Mouse (Mus musculus): ENCODE results near the gene Ifitm5. TPM values are rescaled to one million over a fixed set of nuclear protein-coding genes. Genes with fewer than 3 reads are reported as not detected.
A peak's percentile ranks its signal among the peaks of the same experiment; 100 is the strongest.

Ifitm5 gene
- polyA plus RNA-seq, 1 experiment: 7.3 TPM

DNA sequence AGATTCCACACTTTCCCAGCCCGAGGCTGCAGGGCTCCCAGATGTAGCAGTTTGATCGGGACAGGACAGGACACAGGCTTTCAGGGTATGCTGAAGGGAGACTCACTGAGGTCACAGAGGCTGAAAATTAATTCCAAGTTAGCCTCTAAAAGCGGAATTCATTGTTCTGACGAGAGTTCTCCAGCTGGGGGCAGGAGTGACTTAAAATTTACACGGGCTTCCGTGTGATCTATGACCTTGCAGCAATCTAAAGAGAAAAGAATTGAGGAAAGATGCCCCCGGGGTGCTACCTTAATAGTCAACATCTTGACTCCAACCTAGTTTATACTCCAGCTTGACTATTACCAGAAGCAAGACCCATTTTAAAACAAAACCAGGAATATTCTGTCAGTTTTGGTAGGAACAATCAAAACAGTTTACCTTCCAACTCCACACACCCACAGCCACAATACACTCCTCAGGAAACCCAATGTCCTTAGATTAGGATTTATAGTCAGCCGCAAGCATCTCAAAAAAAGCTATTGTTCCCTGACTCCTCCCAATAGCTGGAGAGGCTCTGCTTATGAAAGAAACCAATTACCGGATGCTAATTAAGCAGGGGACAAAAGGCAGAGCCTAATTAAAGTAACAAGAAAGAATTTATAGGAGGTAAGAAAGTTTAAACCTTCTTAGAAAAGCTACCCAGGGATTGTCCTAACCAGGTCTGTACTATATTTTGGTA is 9.2 kb upstream of the Ifitm5 start:
- peak; percentile 76 for DNase-seq (ENCODE audit: low read depth)
- TF ChIP-seq POLR2A (IDR thresholded peaks at IDR 0.05; ENCODE audit: borderline replicate concordance, extremely low read depth, insufficient read depth, insufficient read length, poor library complexity, severe bottlenecking) (no peak), CTCF (IDR thresholded peaks at IDR 0.05; ENCODE audit: borderline replicate concordance, extremely low read depth, insufficient read depth, insufficient read length) (peak; percentile 33; the same call in 1 of the 2 replicates)

GRCm38 (mm10) chr7:140956556-140956869 is 6.4 kb upstream of the Ifitm5 start:
- no peak for DNase-seq (ENCODE audit: low read depth)

GRCm38 (mm10) chr7:140955758-140956555 is 5.9 kb upstream of the Ifitm5 start, which contains the start of the genes Gm45717 and Ifitm2:
Gene Gm45717 (minus strand): TSS chr7:140955937.
Gene Ifitm2 (minus strand): TSS chr7:140955987.
- DNase-seq (ENCODE audit: low read depth): peak; percentile 82
- no peak for TF ChIP-seq CTCF (IDR thresholded peaks at IDR 0.05; ENCODE audit: borderline replicate concordance, extremely low read depth, insufficient read depth, insufficient read length)
- no peak for TF ChIP-seq POLR2A (IDR thresholded peaks at IDR 0.05; ENCODE audit: borderline replicate concordance, extremely low read depth, insufficient read depth, insufficient read length, poor library complexity, severe bottlenecking)

More at GRCm38 (mm10) chr7:140956556-140956869, 6.4 kb upstream of the Ifitm5 start:
- TF ChIP-seq CTCF (IDR thresholded peaks at IDR 0.05; ENCODE audit: borderline replicate concordance, extremely low read depth, insufficient read depth, insufficient read length) (no peak), POLR2A (IDR thresholded peaks at IDR 0.05; ENCODE audit: borderline replicate concordance, extremely low read depth, insufficient read depth, insufficient read length, poor library complexity, severe bottlenecking) (no peak)

- peak; percentile 27 for DNase-seq (ENCODE audit: low read depth)
- TF ChIP-seq POLR2A (IDR thresholded peaks at IDR 0.05; ENCODE audit: borderline replicate concordance, extremely low read depth, insufficient read depth, insufficient read length, poor library complexity, severe bottlenecking): no peak
- TF ChIP-seq CTCF (IDR thresholded peaks at IDR 0.05; ENCODE audit: borderline replicate concordance, extremely low read depth, insufficient read depth, insufficient read length): no peak
Observed at GRCm38 (mm10) chr7:140955342-140955741, 5.3 kb upstream of the Ifitm5 start.

GRCm38 (mm10) chr7:140954733-140955071 is 4.6 kb upstream of the Ifitm5 start:
- TF ChIP-seq CTCF (IDR thresholded peaks at IDR 0.05; ENCODE audit: borderline replicate concordance, extremely low read depth, insufficient read depth, insufficient read length): no peak
- TF ChIP-seq POLR2A (IDR thresholded peaks at IDR 0.05; ENCODE audit: borderline replicate concordance, extremely low read depth, insufficient read depth, insufficient read length, poor library complexity, severe bottlenecking): no peak
- DNase-seq (ENCODE audit: low read depth): no peak

GRCm38 (mm10) chr7:140953800-140954732 is 4.0 kb upstream of the Ifitm5 start:
- TF ChIP-seq POLR2A (IDR thresholded peaks at IDR 0.05; ENCODE audit: borderline replicate concordance, extremely low read depth, insufficient read depth, insufficient read length, poor library complexity, severe bottlenecking): no peak
- DNase-seq (ENCODE audit: low read depth): no peak

DNA sequence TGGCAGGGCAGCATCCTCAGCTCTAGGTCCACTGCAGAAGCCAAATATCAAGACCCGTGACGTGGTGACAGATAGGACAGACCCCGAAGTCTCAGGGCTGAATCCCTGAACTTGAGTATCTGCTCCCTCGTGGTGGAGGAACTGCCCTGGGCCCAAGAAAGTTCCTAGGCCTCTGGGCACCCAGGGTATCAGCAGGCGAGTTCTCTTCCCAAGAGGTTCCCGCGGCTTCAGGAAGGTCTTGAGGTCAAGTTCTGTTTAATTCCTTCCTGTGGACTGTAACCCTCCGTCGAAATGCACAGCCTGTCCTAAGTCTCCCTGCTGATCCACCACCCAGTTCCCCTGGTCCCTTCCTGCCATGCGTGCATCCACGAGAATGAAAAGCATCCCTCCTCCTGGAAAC is 3.0 kb upstream of the Ifitm5 start:
- TF ChIP-seq POLR2A (IDR thresholded peaks at IDR 0.05; ENCODE audit: borderline replicate concordance, extremely low read depth, insufficient read depth, insufficient read length, poor library complexity, severe bottlenecking) (no peak), CTCF (IDR thresholded peaks at IDR 0.05; ENCODE audit: borderline replicate concordance, extremely low read depth, insufficient read depth, insufficient read length) (no peak)

GRCm38 (mm10) chr7:140952441-140952840 is 2.4 kb upstream of the Ifitm5 start:
- no peak for TF ChIP-seq POLR2A (IDR thresholded peaks at IDR 0.05; ENCODE audit: borderline replicate concordance, extremely low read depth, insufficient read depth, insufficient read length, poor library complexity, severe bottlenecking)
- TF ChIP-seq CTCF (IDR thresholded peaks at IDR 0.05; ENCODE audit: borderline replicate concordance, extremely low read depth, insufficient read depth, insufficient read length): no peak
- no peak for DNase-seq (ENCODE audit: low read depth)

More for the DNA sequence above, 3.0 kb upstream of the Ifitm5 start:
- no peak for DNase-seq (ENCODE audit: low read depth)

GRCm38 (mm10) chr7:140951765-140952164 is 1.7 kb upstream of the Ifitm5 start:
- no peak for TF ChIP-seq CTCF (IDR thresholded peaks at IDR 0.05; ENCODE audit: borderline replicate concordance, extremely low read depth, insufficient read depth, insufficient read length)
- DNase-seq (ENCODE audit: low read depth): no peak

- DNase-seq (ENCODE audit: low read depth): no peak
- no peak for TF ChIP-seq POLR2A (IDR thresholded peaks at IDR 0.05; ENCODE audit: borderline replicate concordance, extremely low read depth, insufficient read depth, insufficient read length, poor library complexity, severe bottlenecking)
- no peak for TF ChIP-seq CTCF (IDR thresholded peaks at IDR 0.05; ENCODE audit: borderline replicate concordance, extremely low read depth, insufficient read depth, insufficient read length)
Observed at GRCm38 (mm10) chr7:140951051-140951450, 960 bp upstream of the Ifitm5 start.

DNA sequence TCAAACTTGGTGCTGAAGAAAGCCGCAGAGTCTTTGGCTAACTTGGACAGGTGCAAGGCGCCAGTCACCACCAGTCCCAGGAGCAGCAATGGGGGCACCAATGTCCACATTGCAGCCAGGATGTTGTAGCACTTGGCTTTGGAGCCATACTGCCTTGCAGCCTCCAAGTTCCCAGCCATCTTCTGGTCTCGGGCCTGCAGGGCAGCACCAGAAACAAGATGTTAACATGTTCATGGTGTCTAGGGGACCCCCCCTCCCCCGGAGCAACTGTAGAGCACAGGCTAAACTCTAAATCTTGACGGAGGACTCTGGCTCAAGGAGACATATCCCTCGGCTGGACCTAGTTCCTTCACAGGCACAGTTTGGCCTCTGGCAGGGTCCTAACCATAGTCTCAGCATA is 836 bp downstream of the Ifitm5 start:
- no peak for DNase-seq (ENCODE audit: low read depth)
- TF ChIP-seq CTCF (IDR thresholded peaks at IDR 0.05; ENCODE audit: borderline replicate concordance, extremely low read depth, insufficient read depth, insufficient read length) (no peak), POLR2A (IDR thresholded peaks at IDR 0.05; ENCODE audit: borderline replicate concordance, extremely low read depth, insufficient read depth, insufficient read length, poor library complexity, severe bottlenecking) (no peak)

Measured in brain, embryonic 14.5 days (tissue).